Mouse (Mus musculus) cerebellum, adult 2 months (tissue): ENCODE results near the gene Olfr1023.

Source experiments
- CTCF ChIP-seq: fragments of 200-500 bp; IDR thresholded peaks from 2 replicates; pipeline ENCODE4 v1.5.1; 2011; ENCODE audit warnings: low read depth, mild to moderate bottlenecking, control low read depth, low read length, moderate library complexity, borderline replicate concordance; ENCODE audit not compliant: insufficient read depth
- POLR2A ChIP-seq: fragments of 200-500 bp; IDR thresholded peaks from 2 replicates; pipeline ENCODE4 v1.6.1; 2011; ENCODE audit warnings: low read length, control low read depth, borderline replicate concordance; ENCODE audit not compliant: insufficient read depth

DNA sequence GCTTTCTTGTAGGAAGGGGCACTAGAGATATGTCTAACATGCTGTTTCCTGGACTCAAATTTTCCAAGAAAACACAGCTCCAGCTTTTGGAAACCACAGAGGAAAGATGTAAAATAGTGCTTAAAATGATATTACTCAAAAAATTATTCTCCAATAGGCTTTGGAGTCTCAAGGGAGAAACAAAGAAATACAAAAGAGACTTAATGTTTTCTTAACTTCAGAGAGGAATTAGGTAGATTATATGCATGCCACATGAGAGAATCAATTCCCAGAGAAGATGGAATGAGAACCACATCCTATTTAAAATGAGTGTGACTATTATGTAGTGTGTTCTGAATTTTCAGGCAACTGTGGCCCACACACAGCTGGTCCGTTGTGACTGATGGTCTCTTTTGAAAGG is 38.7 kb upstream of the Olfr1023 start, which contains the start of gene Olfr1020:
- TF ChIP-seq CTCF (no peak), POLR2A (no peak)
